Mouse (Mus musculus) limb, embryonic 12.5 days (tissue): ENCODE data around the gene Olfr652. TPM values are rescaled to one million over a fixed set of nuclear protein-coding genes. Genes with fewer than 3 reads are reported as not detected.

Source experiments
- polyA plus RNA-seq: library from polyadenylated mRNA; unstranded; fragments of >200 nt; fragmentation: Nextera tagmentation; extraction: Ambion mirVana; gene quantifications from 2 replicates; pipeline ENCODE4 v1.2.1, GENCODE M21; 2016

Gene Olfr652
- polyA plus RNA-seq, 1 experiment from 2014 or later = not detected

Other genes starting within 250 kb of the Olfr652 start
- 6.2 and 6.6 TPM in 2 replicates for gene Trim12a, start 245.4 kb upstream of the Olfr652 start, polyA plus RNA-seq
- gene Trim34b, start 231.4 kb upstream of the Olfr652 start, polyA plus RNA-seq = not detected in 2 replicates
- 2.4 and 2.5 TPM in 2 replicates for gene Trim12c, start 207.5 kb upstream of the Olfr652 start, polyA plus RNA-seq
- gene Trim30b, start 191.0 kb upstream of the Olfr652 start, polyA plus RNA-seq = not detected in 2 replicates
- not detected in 2 replicates for gene Trim30c, start 160.1 kb upstream of the Olfr652 start, polyA plus RNA-seq
- 0.48 and 0.73 TPM in 2 replicates for gene Trim30a, start 95.7 kb upstream of the Olfr652 start, polyA plus RNA-seq
- 0.08 and 0.13 TPM in 2 replicates for gene Trim30d, start 53.1 kb upstream of the Olfr652 start, polyA plus RNA-seq
- not detected in 2 replicates for gene Olfr651, start 10.8 kb upstream of the Olfr652 start, polyA plus RNA-seq
- gene Olfr653, start 16.4 kb downstream of the Olfr652 start, polyA plus RNA-seq = not detected in 2 replicates
- gene Olfr654, start 26.1 kb downstream of the Olfr652 start, polyA plus RNA-seq = not detected in 2 replicates
- not detected in 2 replicates for gene Olfr655, start 40.9 kb downstream of the Olfr652 start, polyA plus RNA-seq
- not detected in 2 replicates for gene Olfr656, start 53.1 kb downstream of the Olfr652 start, polyA plus RNA-seq
- gene Olfr657, start 63.9 kb downstream of the Olfr652 start, polyA plus RNA-seq = not detected in 2 replicates
- gene Olfr658, start 86.4 kb downstream of the Olfr652 start, polyA plus RNA-seq = 0.06 TPM in 1 of 2 replicates, not detected in the other
- not detected in 2 replicates for gene Olfr659, start 105.9 kb downstream of the Olfr652 start, polyA plus RNA-seq
- gene Olfr661, start 125.6 kb downstream of the Olfr652 start, polyA plus RNA-seq = not detected in 2 replicates
- gene Usp17le, start 216.6 kb downstream of the Olfr652 start, polyA plus RNA-seq = not detected in 2 replicates